Comparison of ENCODE assay signal across 8 mouse cellular contexts in genomic region chr9:106970742-106971141, GRCm38 (mm10).
A peak's percentile ranks its signal among the peaks of the same experiment; 100 is the strongest.
DNase-seq lines count a peak whose midpoint lies in the region; ATAC-seq lines count a peak whose summit lies in the region.
"Had no signal": no experiment of that assay in that cellular context is flagged by ENCODE, and none has a peak within 500 bp of the region (broad histone marks: within the 10 kb centered on the region; RNA-seq: fewer than 3 reads in every experiment).

No protein-coding gene starts in this region.

- no peaks in the 10 kb centered on the region for H3K4me1 ChIP-seq in hindbrain, embryonic 13.5 days (replicated peaks)
- H3K4me1 ChIP-seq: embryonic facial prominence, embryonic 15.5 days had no signal

- H3K27me3 ChIP-seq in hindbrain, embryonic 13.5 days = no peaks in the 10 kb centered on the region
- H3K27me3 ChIP-seq: embryonic facial prominence, embryonic 15.5 days had no signal

- peaks cover 29% of the 10 kb centered on the region for H3K36me3 ChIP-seq in hindbrain, embryonic 13.5 days
- H3K36me3 ChIP-seq: embryonic facial prominence, embryonic 15.5 days had no signal

- WGBS in hindbrain, embryonic 13.5 days = 70% methylated on average over 3 of the region's 3 CpGs

- DNase-seq in kidney, postnatal 14 days = peak; percentile 4
- no peak for DNase-seq in kidney, adult 11 months
- DNase-seq in thymus, postnatal 4 days = peak; percentile 22
- DNase-seq in thymus, adult 18-20 months = no peak

- H3K4me3 ChIP-seq in hindbrain, embryonic 13.5 days = no peak overlapping the region
- H3K4me3 ChIP-seq: embryonic facial prominence, embryonic 15.5 days had no signal

- no peak overlapping the region for H3K4me2 ChIP-seq in hindbrain, embryonic 13.5 days
- H3K4me2 ChIP-seq: embryonic facial prominence, embryonic 15.5 days had no signal

- no peaks in the 10 kb centered on the region for H3K9me3 ChIP-seq in hindbrain, embryonic 13.5 days
- H3K9me3 ChIP-seq: embryonic facial prominence, embryonic 15.5 days had no signal

- peak; percentile 52; the same call in 1 of the 2 replicates for ATAC-seq in common myeloid progenitor, adult 5-6 weeks (replicated peaks; ENCODE audit: low read depth, poor library complexity, severe bottlenecking)
- no peak for ATAC-seq in granulocyte monocyte progenitor cell, adult 5-6 weeks (replicated peaks; ENCODE audit: poor library complexity, severe bottlenecking)
- no peak for ATAC-seq in hindbrain, embryonic 13.5 days (ENCODE audit: low FRiP score)

- no peak overlapping the region for H3K27ac ChIP-seq in hindbrain, embryonic 13.5 days
- H3K27ac ChIP-seq: embryonic facial prominence, embryonic 15.5 days had no signal

- H3K9ac ChIP-seq in hindbrain, embryonic 13.5 days = no peak overlapping the region
- H3K9ac ChIP-seq: embryonic facial prominence, embryonic 15.5 days had no signal

Comparison
In these comparisons a context has a peak if more than half of its experiments do, and no peak if none do; other contexts are left out.
1. DNase-seq: peak in kidney, postnatal 14 days (single experiment) and thymus, postnatal 4 days (single experiment); none in kidney, adult 11 months (single experiment) and thymus, adult 18-20 months (0 of 2).